Comparison of ENCODE assay signal across 17 mouse cellular contexts in the genomic region with DNA sequence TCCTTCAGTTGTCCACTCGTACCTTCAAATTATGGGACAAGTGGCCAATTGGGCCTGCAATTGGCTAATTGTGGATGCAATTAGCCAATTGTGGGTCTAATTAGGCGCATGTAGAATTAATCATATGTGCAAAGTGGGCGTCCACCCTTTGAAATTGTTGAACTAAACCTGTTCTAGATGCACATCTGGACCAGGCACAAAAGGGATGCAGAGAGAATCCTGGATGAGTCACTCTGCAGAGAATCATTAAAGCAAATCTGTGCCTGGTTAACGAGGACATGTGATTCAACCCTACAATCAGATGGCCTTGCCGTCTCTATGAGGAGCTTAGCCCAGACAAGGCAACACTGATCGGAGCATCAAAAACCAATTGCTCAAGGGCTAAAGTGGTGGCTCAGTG.
"Had no signal": no experiment of that assay in that cellular context is flagged by ENCODE, and none has a peak within 500 bp of the region (broad histone marks: within the 10 kb centered on the region; RNA-seq: fewer than 3 reads in every experiment).

No protein-coding gene starts in this region.

- H3K9me3 ChIP-seq: limb, embryonic 12.5 days; liver, embryonic 13.5 days; lung, embryonic 15.5 days; midbrain, embryonic 15.5 days; neural tube, embryonic 12.5 days; stomach, embryonic 15.5 days had no signal

- H3K27me3 ChIP-seq: limb, embryonic 12.5 days; liver, embryonic 13.5 days; lung, embryonic 15.5 days; megakaryocyte, embryonic 14.5 days; midbrain, embryonic 15.5 days; neural tube, embryonic 12.5 days; stomach, embryonic 15.5 days had no signal

- H3K4me3 ChIP-seq: layer of hippocampus, adult 2 months; limb, embryonic 12.5 days; liver, embryonic 13.5 days; lung, embryonic 15.5 days; megakaryocyte, embryonic 14.5 days; midbrain, embryonic 15.5 days; neural tube, embryonic 12.5 days; stomach, embryonic 15.5 days had no signal

- H3K36me3 ChIP-seq: limb, embryonic 12.5 days; liver, embryonic 13.5 days; lung, embryonic 15.5 days; midbrain, embryonic 15.5 days; neural tube, embryonic 12.5 days; stomach, embryonic 15.5 days had no signal

- H3K4me2 ChIP-seq: limb, embryonic 12.5 days; liver, embryonic 13.5 days; lung, embryonic 15.5 days; midbrain, embryonic 11.5 days; midbrain, embryonic 15.5 days; neural tube, embryonic 12.5 days; stomach, embryonic 15.5 days had no signal

- H3K4me1 ChIP-seq: limb, embryonic 12.5 days; liver, embryonic 13.5 days; lung, embryonic 15.5 days; megakaryocyte, embryonic 14.5 days; midbrain, embryonic 15.5 days; stomach, embryonic 15.5 days had no signal

- H3K27ac ChIP-seq: layer of hippocampus, adult 2 months; limb, embryonic 12.5 days; liver, embryonic 13.5 days; lung, embryonic 15.5 days; macrophage; midbrain, embryonic 15.5 days; neural tube, embryonic 12.5 days; stomach, embryonic 15.5 days had no signal

- H3K9ac ChIP-seq: limb, embryonic 12.5 days; liver, embryonic 13.5 days; liver, postnatal 0 days; lung, embryonic 15.5 days; midbrain, embryonic 15.5 days; neural tube, embryonic 12.5 days; stomach, embryonic 15.5 days had no signal

- ATAC-seq: liver, postnatal 0 days; midbrain, embryonic 15.5 days had no signal

- DNase-seq: kidney, postnatal 36 days; liver; liver, embryonic 13.5 days; liver, postnatal 0 days; lung, postnatal 14 days; right cerebral cortex, postnatal 14 days; thymus, adult 2 months; thymus, postnatal 25 days had no signal
